ENCODE assay signal across 13 mouse cellular contexts in the genomic region with DNA sequence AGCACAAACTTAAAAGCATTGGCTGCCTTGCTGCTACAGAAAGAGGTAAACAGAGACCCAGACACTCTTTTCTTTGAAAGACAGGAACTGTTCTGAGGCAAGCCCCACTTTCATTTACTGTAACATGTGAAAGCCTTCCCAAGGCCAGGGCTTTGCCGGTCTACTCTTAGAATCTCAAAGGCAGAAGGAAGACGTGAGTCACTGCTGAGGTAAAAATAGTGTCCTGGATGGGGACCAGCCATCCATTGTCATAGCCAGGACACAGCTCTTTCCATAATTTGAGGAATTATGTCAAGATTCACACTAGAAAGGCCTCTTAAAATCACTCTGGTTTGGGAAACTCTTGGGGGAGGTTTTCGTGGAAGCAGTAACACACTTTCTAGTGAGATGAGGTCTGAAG. TPM values are rescaled to one million over a fixed set of nuclear protein-coding genes. Genes with fewer than 3 reads are reported as not detected.
DNase-seq lines count a peak whose midpoint lies in the region; TF ChIP-seq lines count a peak whose summit lies in the region.
"Had no signal": no experiment of that assay in that cellular context is flagged by ENCODE, and none has a peak within 500 bp of the region (broad histone marks: within the 10 kb centered on the region; RNA-seq: fewer than 3 reads in every experiment).

No protein-coding gene starts in this region.

- no peak for DNase-seq in gastrocnemius, adult 2 months
- no peak for DNase-seq in gastrocnemius, postnatal 14 days
- DNase-seq in kidney, postnatal 10 days, result peak; percentile 18
- DNase-seq in kidney, adult 11 months, result no peak
- DNase-seq in right cerebral cortex, adult 2 months (ENCODE audit: low spot score in 2 of 2), result peak; percentile 18 to 19
- DNase-seq in right cerebral cortex, postnatal 14 days, result no peak
- no peak for DNase-seq in liver
- DNase-seq: cerebellum, adult 18-20 months; forebrain, postnatal 0 days; lung, postnatal 10 days had no signal

- intact Hi-C loops in gastrocnemius, adult 2 months (cut with DNase I), result loop anchor here (10.0 kb wide), 1 partner anchor 86 kb away; no protein-coding TSS in a partner anchor
- intact Hi-C loops in gastrocnemius, postnatal 14 days (cut with DNase I; ENCODE audit: low total_unique reads), result loop anchor here (10.0 kb wide), 1 partner anchor 86 kb away; no protein-coding TSS in a partner anchor

- TF ChIP-seq CTCF in gastrocnemius, adult 2 months (IDR thresholded peaks at IDR 0.05), result no peak

- peak overlapping the region; percentile 69 for H3K27ac ChIP-seq in gastrocnemius, adult 2 months
- H3K27ac ChIP-seq: intestine, embryonic 15.5 days; liver, embryonic 14.5 days; neural tube, embryonic 12.5 days had no signal

- H3K4me3 ChIP-seq in gastrocnemius, adult 2 months, result no peak overlapping the region
- H3K4me3 ChIP-seq: intestine, embryonic 15.5 days; neural tube, embryonic 12.5 days had no signal

RNA-seq across cellular contexts. Expression of gene Srd5a3, which starts 28.9 kb away (rescaled TPM):
- 1 to 10 TPM; 3.0 to 3.9 TPM for total RNA-seq in gastrocnemius, adult 2 months (2021)
- 1 to 10 TPM; 5.3 to 7.7 TPM for total RNA-seq in gastrocnemius, postnatal 14 days (2021)

Comparison
In these comparisons a context has a peak if more than half of its experiments do, and no peak if none do; other contexts are left out.
1. DNase-seq: peak in kidney, postnatal 10 days (single experiment) and right cerebral cortex, adult 2 months (2 of 2); none in gastrocnemius, adult 2 months (single experiment), gastrocnemius, postnatal 14 days (single experiment), kidney, adult 11 months (single experiment), right cerebral cortex, postnatal 14 days (single experiment) and liver (single experiment).